Mouse (Mus musculus) layer of hippocampus, adult 2 months (tissue): ENCODE data around the gene Smarcc2. TPM values are rescaled to one million over a fixed set of nuclear protein-coding genes. Genes with fewer than 3 reads are reported as not detected.
A peak's percentile ranks its signal among the peaks of the same experiment; 100 is the strongest.

Experiments
- DNase-seq, 2 experiments: peaks; one replicate each; pipeline ENCODE4 v3.0.0; 2022; ENCODE audit warnings: low spot score in 2 of 2
- H3K27ac ChIP-seq: fragments of 200-600 bp; 2 replicates; pipeline ENCODE4 v1.8.1; 2022
- H3K4me3 ChIP-seq: fragments of 200-600 bp; 2 replicates; pipeline ENCODE4 v1.8.1; 2022; ENCODE audit warnings: mild to moderate bottlenecking
- CTCF ChIP-seq: fragments of 200-600 bp; conservative IDR thresholded peaks from 2 replicates; pipeline ENCODE4 v1.8.1; 2022; ENCODE audit warnings: antibody characterized with exemption, mild to moderate bottlenecking, moderate library complexity
- long read RNA-seq, 2 experiments: library from polyadenylated mRNA; stranded (forward); transcript quantifications; one replicate each; pipeline ENCODE4 v2.0.0; 2021; ENCODE audit warnings: borderline mapping rate in 2 of 2
- total RNA-seq, 2 experiments: library from RNA; stranded (reverse); gene quantifications; 2 replicates each; pipeline ENCODE4 v1.2.3; 2021

Smarcc2 gene
- 100 to 1,000 TPM; 246 to 255 TPM for total RNA-seq
- long read RNA-seq, experiment 1, full-length matches to known transcripts, result 75 of 183 reads
- long read RNA-seq, experiment 1, partial matches to known transcripts, result 58 of 183 reads
- long read RNA-seq, experiment 1, other reads (novel, unspliced or antisense), result 50 of 183 reads
- long read RNA-seq, experiment 2, full-length matches to known transcripts, result 97 of 242 reads
- long read RNA-seq, experiment 2, partial matches to known transcripts, result 69 of 242 reads
- long read RNA-seq, experiment 2, other reads (novel, unspliced or antisense), result 76 of 242 reads

GRCm38 (mm10) chr10:128458719-128459408 lies at the start of gene Smarcc2:
Gene Smarcc2 (plus strand): TSS chr10:128459248.
- Histone ChIP-seq H3K4me3 (peak within 1 kb of the TSS; percentile 85), H3K27ac (peak within 1 kb of the TSS; percentile 96)
- DNase-seq, result peak; percentile 78 to 80
- TF ChIP-seq CTCF, result peak; percentile 39

- DNase-seq, result peak; percentile 98 to 99
- Histone ChIP-seq H3K27ac (peak overlapping the region; percentile 96), H3K4me3 (peak overlapping the region; percentile 97)
- peak; percentile 87 for TF ChIP-seq CTCF
Measured at GRCm38 (mm10) chr10:128409692-128410559, 49.1 kb upstream of the Smarcc2 start.

GRCm38 (mm10) chr10:128410560-128410845 lies 48.5 kb upstream of the Smarcc2 start:
- peak overlapping the region; percentile 93 for H3K4me3 ChIP-seq
- DNase-seq, result no peak
- no peak for TF ChIP-seq CTCF
- peak overlapping the region; percentile 96 for H3K27ac ChIP-seq

- H3K4me3 ChIP-seq, result peak within 1 kb of the TSS; percentile 93
- peak; percentile 95 to 96 for DNase-seq
- H3K27ac ChIP-seq, result peak within 1 kb of the TSS; percentile 96
- TF ChIP-seq CTCF, result 0 out of 2 replicates have a peak, but pooled peaks have one; percentile 2
Measured at GRCm38 (mm10) chr10:128411211-128412054, 47.6 kb upstream of the Smarcc2 start, which contains the start of the genes Nabp2 and Rnf41. Gene Nabp2 (minus strand): TSS chr10:128411492. Gene Rnf41 (plus strand): TSS chr10:128411657.

GRCm38 (mm10) chr10:128412055-128412381 lies 47.0 kb upstream of the Smarcc2 start:
- DNase-seq, result no peak
- peak overlapping the region; percentile 93 for H3K4me3 ChIP-seq
- peak overlapping the region; percentile 96 for H3K27ac ChIP-seq
- TF ChIP-seq CTCF, result no peak

- no peak for TF ChIP-seq CTCF
- DNase-seq, result no peak
- peak overlapping the region; percentile 93 for H3K4me3 ChIP-seq
- H3K27ac ChIP-seq, result peak overlapping the region; percentile 96
Measured at GRCm38 (mm10) chr10:128412558-128412957, 46.5 kb upstream of the Smarcc2 start.

GRCm38 (mm10) chr10:128413076-128413475 lies 46.0 kb upstream of the Smarcc2 start:
- DNase-seq, result no peak
- Histone ChIP-seq H3K27ac (peak overlapping the region; percentile 96; the same call in 1 of the 2 replicates), H3K4me3 (peak overlapping the region; percentile 93; the same call in 1 of the 2 replicates)
- TF ChIP-seq CTCF, result no peak

GRCm38 (mm10) chr10:128414848-128415247 lies 44.2 kb upstream of the Smarcc2 start:
- H3K27ac ChIP-seq, result no peak overlapping the region
- no peak for DNase-seq
- TF ChIP-seq CTCF, result no peak
- H3K4me3 ChIP-seq, result no peak overlapping the region

- Histone ChIP-seq H3K4me3 (no peak overlapping the region), H3K27ac (no peak overlapping the region)
- TF ChIP-seq CTCF, result no peak
- no peak for DNase-seq
Measured at GRCm38 (mm10) chr10:128422426-128422825, 36.6 kb upstream of the Smarcc2 start.

GRCm38 (mm10) chr10:128424604-128425003 lies 34.4 kb upstream of the Smarcc2 start:
- Histone ChIP-seq H3K27ac (no peak overlapping the region), H3K4me3 (no peak overlapping the region)
- no peak for TF ChIP-seq CTCF
- DNase-seq, result no peak

- no peak overlapping the region for H3K4me3 ChIP-seq
- TF ChIP-seq CTCF, result no peak
- H3K27ac ChIP-seq, result no peak overlapping the region
- DNase-seq, result no peak
Measured at GRCm38 (mm10) chr10:128425260-128425659, 33.8 kb upstream of the Smarcc2 start.

GRCm38 (mm10) chr10:128429052-128429451 lies 30.0 kb upstream of the Smarcc2 start:
- Histone ChIP-seq H3K27ac (no peak overlapping the region), H3K4me3 (no peak overlapping the region)
- TF ChIP-seq CTCF, result no peak
- DNase-seq, result no peak
